Mouse (Mus musculus) embryonic facial prominence, embryonic 11.5 days (tissue): ENCODE measurements at regions not wholly inside any gene's neighbourhood (a gene's known extent, or its start where the extent isn't known, plus 50 kb on each side); places are given as distances from the start of the nearest gene placed in this dataset.

Experiments
- ATAC-seq: fragments of 200-750 bp; cut with Nextera tagmentation; replicated peaks from 2 replicates; pipeline ENCODE4 v1.8.0; 2017; ENCODE audit warnings: low read depth; ENCODE audit not compliant: insufficient number of reproducible peaks, low FRiP score, low TSS enrichment
- DNase-seq: peaks from one replicate; pipeline ENCODE4 v3.0.0-alpha.2; 2015; ENCODE audit warnings: low spot score
- H3K27ac ChIP-seq: fragments of 300-500 bp; sonication (generic); replicated peaks from 2 replicates; pipeline ENCODE4 v1.5.1; 2014; ENCODE audit warnings: mild to moderate bottlenecking, low read depth, low read length, control low read depth
- H3K27me3 ChIP-seq: fragments of 300-500 bp; sonication (generic); 2 replicates; pipeline ENCODE4 v1.6.1; 2014; ENCODE audit warnings: mild to moderate bottlenecking, low read length, moderate library complexity, mixed read lengths; ENCODE audit not compliant: control insufficient read depth, insufficient read depth
- H3K36me3 ChIP-seq: fragments of 300-500 bp; sonication (generic); replicated peaks from 2 replicates; pipeline ENCODE4 v1.6.1; 2014; ENCODE audit warnings: low read depth, mild to moderate bottlenecking, low read length, moderate library complexity, mixed read lengths; ENCODE audit not compliant: control insufficient read depth, insufficient read depth
- H3K4me1 ChIP-seq: fragments of 300-500 bp; sonication (generic); 2 replicates; pipeline ENCODE4 v1.6.1; 2014; ENCODE audit warnings: low read length, mixed read lengths; ENCODE audit not compliant: control insufficient read depth, insufficient read depth
- H3K4me2 ChIP-seq: fragments of 300-500 bp; sonication (generic); 2 replicates; pipeline ENCODE4 v1.6.1; 2014; ENCODE audit warnings: low read depth, mild to moderate bottlenecking, control low read depth, low read length, moderate library complexity
- H3K4me3 ChIP-seq: fragments of 300-500 bp; sonication (generic); 2 replicates; pipeline ENCODE4 v1.5.1; 2014; ENCODE audit warnings: low read depth, low read length, control low read depth
- H3K9ac ChIP-seq: fragments of 300-500 bp; sonication (generic); replicated peaks from 2 replicates; pipeline ENCODE4 v1.6.1; 2014; ENCODE audit warnings: mild to moderate bottlenecking, control low read depth, low read length
- H3K9me3 ChIP-seq: fragments of 300-500 bp; sonication (generic); replicated peaks from 2 replicates; pipeline ENCODE4 v1.6.1; 2016; ENCODE audit warnings: mild to moderate bottlenecking, low read length, inconsistent platforms, mixed read lengths; ENCODE audit not compliant: control insufficient read depth
- WGBS: fragments of 180-500 bp; shearing (Covaris S2); extraction: QIAGEN DNeasy Blood & Tissue Kit; methylation state at CpG from one replicate; pipeline ENCODE4 v1.1.7; 2014; 5-methylcytosine and 5-hydroxymethylcytosine counted together

DNA sequence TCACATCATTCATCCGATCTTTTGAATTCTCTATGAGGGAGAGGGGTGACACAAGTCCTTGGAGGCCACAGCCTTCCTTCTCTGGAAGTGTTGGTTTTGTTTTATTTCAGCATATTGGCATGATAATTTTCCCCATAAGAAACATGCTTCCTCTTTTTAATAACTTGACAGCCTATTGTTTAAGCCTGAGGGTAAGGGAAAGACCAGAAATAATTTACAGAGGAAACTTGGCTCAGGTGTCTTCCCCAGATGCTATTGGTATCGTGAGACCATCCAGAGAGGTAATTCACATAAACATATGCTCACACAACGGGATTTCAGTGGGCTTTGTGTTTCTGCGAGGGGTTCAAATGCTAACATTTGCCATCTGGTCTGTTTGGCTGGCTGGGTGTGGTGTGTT lies 212.0 kb downstream of the Sptssa start:
- 54% methylated on average over 4 of the region's 4 CpGs for WGBS
- ATAC-seq = no peak
- 0 out of 2 replicates have a peak, but pooled peaks cover 2% of the 10 kb centered on the region for H3K4me1 ChIP-seq

DNA sequence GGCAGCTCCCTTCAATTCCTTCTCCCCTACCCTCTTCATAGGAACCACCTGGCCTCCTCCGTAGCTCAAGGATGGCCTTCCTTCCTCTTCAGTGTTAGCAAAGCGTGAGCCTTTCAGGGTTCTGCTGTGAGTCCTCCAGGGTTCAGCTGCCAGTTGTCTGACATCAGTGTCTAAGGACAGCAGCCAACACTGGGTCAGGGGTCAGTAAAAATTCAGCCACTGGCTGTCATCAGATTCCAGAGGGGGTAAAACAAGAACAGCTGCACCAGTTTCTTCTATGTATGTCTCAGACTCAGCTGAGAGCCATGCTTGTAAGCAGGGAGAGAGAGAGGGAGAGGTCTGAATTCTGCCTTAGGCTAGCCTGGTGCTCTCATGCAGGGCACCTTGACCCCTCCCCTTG lies 213.1 kb downstream of the Sptssa start:
- H3K4me2 ChIP-seq = no peak overlapping the region
- no peaks in the 10 kb centered on the region for H3K27me3 ChIP-seq
- no peak overlapping the region for H3K4me3 ChIP-seq
- no peaks in the 10 kb centered on the region for H3K9me3 ChIP-seq
- no peaks in the 10 kb centered on the region for H3K36me3 ChIP-seq
- no peak overlapping the region for H3K27ac ChIP-seq
- DNase-seq (no peak), ATAC-seq (no peak)
- H3K4me1 ChIP-seq = 0 out of 2 replicates have a peak, but pooled peaks cover 2% of the 10 kb centered on the region
- no peak overlapping the region for H3K9ac ChIP-seq
- WGBS = 48% methylated on average over 2 of the region's 2 CpGs

More for the DNA sequence above, 212.0 kb downstream of the Sptssa start:
- no peaks in the 10 kb centered on the region for H3K36me3 ChIP-seq
- no peak overlapping the region for H3K4me3 ChIP-seq
- no peaks in the 10 kb centered on the region for H3K9me3 ChIP-seq
- peak; percentile 5 for DNase-seq
- no peak overlapping the region for H3K4me2 ChIP-seq
- no peaks in the 10 kb centered on the region for H3K27me3 ChIP-seq
- no peak overlapping the region for H3K27ac ChIP-seq
- no peak overlapping the region for H3K9ac ChIP-seq

DNA sequence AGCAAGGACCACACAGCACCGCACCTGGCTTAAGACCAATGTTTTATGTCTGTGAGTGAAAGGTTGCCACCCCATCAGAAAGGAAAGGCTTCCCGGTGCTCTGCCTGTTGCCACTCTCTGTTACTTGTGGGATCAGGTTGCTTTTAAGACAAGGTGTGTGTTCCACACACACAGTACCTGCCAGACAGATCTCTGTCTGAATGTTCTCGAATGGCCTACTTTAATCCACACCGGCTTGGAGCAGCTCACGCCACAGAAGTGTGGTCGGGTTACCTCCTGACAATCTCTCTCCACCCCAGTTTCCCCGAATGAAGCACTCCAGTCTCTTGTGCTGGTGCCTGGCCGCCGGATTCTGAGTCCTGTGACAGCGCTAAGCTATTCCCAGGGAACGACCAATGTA lies 214.0 kb downstream of the Sptssa start:
- ATAC-seq (no peak), DNase-seq (peak; percentile 10)
- no peak overlapping the region for H3K4me2 ChIP-seq
- no peaks in the 10 kb centered on the region for H3K27me3 ChIP-seq
- no peak overlapping the region for H3K27ac ChIP-seq
- no peaks in the 10 kb centered on the region for H3K4me1 ChIP-seq
- no peak overlapping the region for H3K9ac ChIP-seq
- H3K9me3 ChIP-seq = no peaks in the 10 kb centered on the region
- 58% methylated on average over 11 of the region's 11 CpGs for WGBS
- H3K4me3 ChIP-seq = no peak overlapping the region
- no peaks in the 10 kb centered on the region for H3K36me3 ChIP-seq

DNA sequence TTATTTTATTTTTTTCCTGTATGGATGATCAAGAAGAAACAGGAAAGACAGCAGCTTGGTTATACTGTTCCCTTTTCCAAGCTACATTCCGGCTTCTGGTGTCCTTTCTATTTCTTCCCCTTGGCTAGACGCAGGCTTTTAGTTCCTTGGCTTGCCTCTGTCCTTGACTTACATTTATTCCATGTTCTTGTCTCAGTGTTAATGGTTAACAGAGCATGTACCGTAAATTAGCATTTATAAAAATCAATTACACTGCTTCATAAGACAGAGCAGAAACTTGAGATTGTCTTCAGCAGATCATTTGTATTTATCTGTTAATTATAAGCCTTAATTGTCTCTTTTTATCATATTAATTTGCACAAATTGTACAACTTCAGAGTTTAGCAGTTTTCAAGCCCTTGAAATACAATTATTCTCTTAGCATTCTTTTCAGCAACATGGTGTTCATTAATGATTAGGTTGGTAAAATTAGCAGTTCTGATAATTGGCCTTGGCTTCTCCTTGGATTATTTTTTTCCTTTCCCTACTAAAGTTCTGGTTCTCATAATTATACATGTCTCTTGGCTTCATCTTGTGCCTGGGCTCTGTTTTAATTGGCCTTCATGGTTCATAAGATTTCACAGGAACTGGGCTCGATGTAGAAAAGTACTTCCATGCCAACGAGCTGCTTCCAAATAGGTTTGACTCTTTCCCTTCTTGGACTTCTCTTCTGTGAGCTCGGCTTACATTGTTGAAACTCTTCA lies 215.4 kb downstream of the Sptssa start:
- Histone ChIP-seq H3K36me3 (no peaks in the 10 kb centered on the region), H3K27ac (no peak overlapping the region), H3K9me3 (no peaks in the 10 kb centered on the region), H3K9ac (no peak overlapping the region), H3K4me1 (no peaks in the 10 kb centered on the region), H3K27me3 (no peaks in the 10 kb centered on the region), H3K4me3 (no peak overlapping the region), H3K4me2 (no peak overlapping the region)
- ATAC-seq (no peak), DNase-seq (no peak)
- 81% methylated on average over 6 of the region's 6 CpGs for WGBS

DNA sequence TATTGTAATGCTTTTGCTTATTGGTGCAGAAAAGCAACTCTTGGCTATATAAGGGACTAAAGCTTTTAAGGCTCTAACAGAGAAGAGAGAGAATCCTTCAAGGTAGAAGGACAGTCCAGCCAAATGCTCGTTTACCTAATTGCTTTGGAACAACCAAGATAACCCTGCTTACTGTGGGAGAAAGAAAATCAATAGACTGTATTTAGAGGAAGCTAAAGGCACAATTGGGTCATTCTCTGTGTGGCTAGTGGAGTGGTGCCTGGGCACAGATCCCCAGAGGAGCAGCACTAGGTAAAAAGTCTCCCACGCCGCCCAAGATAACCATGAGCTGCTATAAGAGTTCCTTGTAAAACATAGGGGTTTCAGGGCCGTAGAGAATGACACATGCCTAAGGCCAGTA lies 217.6 kb downstream of the Sptssa start:
- no peak overlapping the region for H3K4me2 ChIP-seq
- ATAC-seq (no peak), DNase-seq (no peak)
- no peaks in the 10 kb centered on the region for H3K27me3 ChIP-seq
- H3K27ac ChIP-seq = no peak overlapping the region
- H3K4me3 ChIP-seq = no peak overlapping the region
- 60% methylated on average over 4 of the region's 4 CpGs for WGBS
- H3K9me3 ChIP-seq = no peaks in the 10 kb centered on the region
- no peaks in the 10 kb centered on the region for H3K36me3 ChIP-seq
- H3K4me1 ChIP-seq = no peaks in the 10 kb centered on the region
- no peak overlapping the region for H3K9ac ChIP-seq

DNA sequence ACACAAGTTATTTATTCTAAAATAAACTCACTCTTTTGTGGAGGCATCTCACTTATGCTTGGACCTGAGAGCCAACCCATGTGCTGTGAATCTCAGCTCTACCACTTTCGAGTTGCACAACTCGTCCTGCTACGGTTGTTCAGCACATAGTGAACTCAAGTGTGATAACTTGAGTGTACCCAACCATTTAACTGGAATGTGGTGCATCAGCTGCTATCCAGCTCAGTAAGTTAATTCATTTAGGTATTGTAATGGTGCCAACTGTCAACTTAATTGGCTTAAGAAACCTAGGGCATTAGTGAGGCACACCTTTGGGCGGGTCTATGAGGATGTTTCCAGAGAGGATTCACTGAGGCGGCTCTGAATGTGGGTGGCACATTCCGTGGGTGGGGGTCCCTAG lies 221.6 kb upstream of the Egln3 start:
- no peaks in the 10 kb centered on the region for H3K27me3 ChIP-seq
- DNase-seq (no peak), ATAC-seq (no peak)
- no peaks in the 10 kb centered on the region for H3K4me1 ChIP-seq
- H3K4me3 ChIP-seq = no peak overlapping the region
- WGBS = 85% methylated on average over 6 of the region's 6 CpGs
- H3K9ac ChIP-seq = no peak overlapping the region
- H3K36me3 ChIP-seq = no peaks in the 10 kb centered on the region
- no peak overlapping the region for H3K27ac ChIP-seq
- H3K4me2 ChIP-seq = no peak overlapping the region
- no peaks in the 10 kb centered on the region for H3K9me3 ChIP-seq

DNA sequence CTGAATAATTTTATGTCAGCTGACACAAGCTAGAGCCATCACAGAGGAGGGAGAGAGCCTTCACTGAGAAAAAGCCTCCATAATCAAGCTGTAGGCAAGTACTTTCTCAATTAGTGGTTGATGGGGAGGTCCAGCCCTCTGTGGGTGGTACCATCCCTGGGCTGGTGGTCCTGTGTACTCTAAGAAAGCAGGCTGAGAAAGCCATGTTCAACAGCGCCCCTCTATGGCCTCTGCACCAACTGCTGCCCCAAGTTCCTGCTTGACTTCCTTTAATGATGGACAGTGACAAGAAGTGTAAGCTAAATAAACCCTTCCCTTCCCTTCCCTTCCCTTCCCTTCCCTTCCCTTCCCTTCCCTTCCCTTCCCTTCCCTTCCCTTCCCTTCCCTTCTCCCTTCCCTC lies 211.2 kb upstream of the Egln3 start:
- no peak for DNase-seq
- Histone ChIP-seq H3K36me3 (no peaks in the 10 kb centered on the region), H3K27me3 (no peaks in the 10 kb centered on the region), H3K9me3 (no peaks in the 10 kb centered on the region), H3K9ac (no peak overlapping the region), H3K4me1 (no peaks in the 10 kb centered on the region), H3K4me2 (no peak overlapping the region), H3K4me3 (no peak overlapping the region), H3K27ac (no peak overlapping the region)
- ATAC-seq = no peak
- 47% methylated on average over 1 of the region's 1 CpGs for WGBS

DNA sequence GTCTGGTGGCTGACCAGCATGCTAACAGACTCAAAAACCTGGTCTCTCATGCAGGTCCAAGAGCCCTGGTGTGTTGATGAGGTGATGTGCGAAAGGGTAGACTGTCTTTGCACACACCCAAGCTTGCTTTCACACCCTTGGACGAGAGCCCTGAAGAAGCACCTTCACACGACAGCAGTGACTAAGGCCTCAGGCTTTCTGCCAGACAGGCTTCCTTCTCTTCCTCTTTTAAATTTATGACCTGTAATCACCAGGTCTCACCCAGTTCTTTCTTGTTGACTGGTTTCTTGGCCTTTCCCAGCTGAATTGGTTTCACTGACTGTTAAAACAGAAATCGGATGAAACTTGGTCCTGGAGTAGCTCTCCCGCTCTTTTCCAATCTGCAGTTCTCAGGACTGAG lies 210.5 kb upstream of the Egln3 start:
- no peak for DNase-seq
- H3K4me1 ChIP-seq = no peaks in the 10 kb centered on the region
- H3K36me3 ChIP-seq = no peaks in the 10 kb centered on the region
- H3K4me3 ChIP-seq = no peak overlapping the region
- H3K27ac ChIP-seq = no peak overlapping the region
- H3K9ac ChIP-seq = no peak overlapping the region
- no peaks in the 10 kb centered on the region for H3K27me3 ChIP-seq
- ATAC-seq = no peak
- no peak overlapping the region for H3K4me2 ChIP-seq
- no peaks in the 10 kb centered on the region for H3K9me3 ChIP-seq
- 89% methylated on average over 5 of the region's 5 CpGs for WGBS
